Mouse (Mus musculus) small intestine, adult 2 months (tissue): ENCODE results near the gene Gm3159. TPM values are rescaled to one million over a fixed set of nuclear protein-coding genes. Genes with fewer than 3 reads are reported as not detected.
"Not testable (repeated sequence)": the region's sequence is repeated elsewhere in the genome, so short reads cannot be mapped to it uniquely, and the experiment has no call there.

Experiments
- H3K27ac ChIP-seq: fragments of 200-500 bp; 2 replicates; pipeline ENCODE4 v1.5.1; 2012; ENCODE audit warnings: low read depth, low read length, control low read depth, inconsistent platforms; ENCODE audit not compliant: insufficient read depth
- H3K27me3 ChIP-seq: fragments of 200-500 bp; 2 replicates; pipeline ENCODE4 v1.6.1; 2012; ENCODE audit warnings: mild to moderate bottlenecking, moderate library complexity, low read length, inconsistent platforms; ENCODE audit not compliant: control insufficient read depth, insufficient read depth
- H3K36me3 ChIP-seq: fragments of 200-500 bp; 2 replicates; pipeline ENCODE4 v1.6.1; 2012; ENCODE audit warnings: mild to moderate bottlenecking, low read length, control low read depth, inconsistent platforms; ENCODE audit not compliant: control insufficient read depth, insufficient read depth
- H3K4me1 ChIP-seq: fragments of 200-500 bp; 2 replicates; pipeline ENCODE4 v1.6.1; 2012; ENCODE audit warnings: low read length, inconsistent platforms, mixed read lengths; ENCODE audit not compliant: control insufficient read depth, insufficient read depth, insufficient read length
- H3K4me3 ChIP-seq: fragments of 200-500 bp; 2 replicates; pipeline ENCODE4 v1.5.1; 2012; ENCODE audit warnings: low read depth, mild to moderate bottlenecking, control low read depth, inconsistent platforms, low read length, moderate library complexity
- WGBS: fragments of 180-500 bp; shearing (Covaris S2); methylation state at CpG from one replicate; pipeline ENCODE4 v1.1.7; 2018; 5-methylcytosine and 5-hydroxymethylcytosine counted together
- polyA plus RNA-seq: library from polyadenylated mRNA; depleted of rRNA; stranded (reverse); fragments of >200 nt; gene quantifications from 2 replicates; pipeline ENCODE4 v1.2.3, GENCODE M21; 2012; rRNA removed

The Gm3159 gene
- polyA plus RNA-seq, 1 experiment, result not detected

- not testable (repeated sequence) for H3K27ac ChIP-seq, H3K36me3 ChIP-seq, H3K4me1 ChIP-seq, H3K27me3 ChIP-seq, H3K4me3 ChIP-seq
- 2% methylated on average over 39 of the region's 59 CpGs for WGBS
Observed at GRCm38 (mm10) chr14:4414965-4415835, 17.9 kb downstream of the Gm3159 start, which contains the start of gene Gm3164. Gene Gm3164, plus strand, starts transcription at chr14:4415448.

GRCm38 (mm10) chr14:4430692-4431091, 33.4 kb downstream of the Gm3159 start, which contains the start of gene Gm3173:
Gene Gm3173, plus strand, starts transcription at chr14:4430992.
- not testable (repeated sequence) for H3K4me1 ChIP-seq, H3K27me3 ChIP-seq, H3K4me3 ChIP-seq, H3K36me3 ChIP-seq, H3K27ac ChIP-seq

Other genes with a start within 250 kb of the Gm3159 start
- not detected in 2 replicates for gene Gm3127, start 232.5 kb upstream of the Gm3159 start, polyA plus RNA-seq
- not detected in 2 replicates for gene Gm2974, start 214.9 kb upstream of the Gm3159 start, polyA plus RNA-seq
- not detected in 2 replicates for gene Gm3138, start 147.9 kb upstream of the Gm3159 start, polyA plus RNA-seq
- gene Gm3149, start 80.2 kb upstream of the Gm3159 start, polyA plus RNA-seq, result not detected in 2 replicates
- gene 2610042L04Rik, start 62.8 kb upstream of the Gm3159 start, polyA plus RNA-seq, result not detected in 2 replicates
- not detected in 2 replicates for gene Gm3164, start 17.9 kb downstream of the Gm3159 start, polyA plus RNA-seq
- not detected in 2 replicates for gene Gm3173, start 33.5 kb downstream of the Gm3159 start, polyA plus RNA-seq
- gene Gm3182, start 84.2 kb downstream of the Gm3159 start, polyA plus RNA-seq, result not detected in 2 replicates
- gene Gm3047, start 157.9 kb downstream of the Gm3159 start, polyA plus RNA-seq, result not detected in 2 replicates
- not detected in 2 replicates for gene Gm8159, start 234.8 kb downstream of the Gm3159 start, polyA plus RNA-seq